Mouse (Mus musculus) gastrocnemius, adult 18-20 months (tissue): ENCODE data around the gene Rsph1. TPM values are rescaled to one million over a fixed set of nuclear protein-coding genes. Genes with fewer than 3 reads are reported as not detected.

ENCODE experiments used
- DNase-seq: peaks from one replicate; pipeline ENCODE4 v3.0.0; 2021; ENCODE audit warnings: low spot score
- total RNA-seq, 2 experiments: library from RNA; stranded (reverse); gene quantifications; 2 replicates each; pipeline ENCODE4 v1.2.3; 2021

Rsph1 gene
- total RNA-seq, 2 experiments from 2014 or later = 2.4 to 11.6 TPM

- peak; percentile 66 for DNase-seq
Measured at GRCm38 (mm10) chr17:31304895-31305775, 28.0 kb upstream of the Rsph1 start.

- DNase-seq = no peak
Measured at GRCm38 (mm10) chr17:31303401-31303800, 26.2 kb upstream of the Rsph1 start.

DNA sequence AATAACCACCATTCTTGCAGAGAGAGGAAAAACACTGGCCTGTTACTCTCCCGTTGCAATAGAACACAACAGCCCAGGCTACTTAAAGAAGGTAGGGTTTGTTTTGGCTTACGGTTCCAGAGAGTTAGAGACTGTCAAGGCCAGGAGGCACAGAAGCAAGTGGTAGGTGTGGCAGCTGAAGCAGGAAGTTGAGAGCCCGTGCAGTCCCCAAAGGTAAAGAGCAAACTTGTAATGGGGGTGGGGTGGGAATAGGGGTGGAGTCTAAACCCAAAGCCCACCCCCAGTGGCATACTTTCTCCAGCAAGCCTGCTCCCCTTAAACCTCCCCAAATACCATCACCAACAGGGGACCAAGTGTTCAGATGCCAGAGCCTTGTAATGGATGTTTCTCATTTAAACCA lies 23.6 kb upstream of the Rsph1 start:
- DNase-seq = no peak

- DNase-seq = no peak
Measured at GRCm38 (mm10) chr17:31299981-31300380, 22.8 kb upstream of the Rsph1 start.

- no peak for DNase-seq
Measured at GRCm38 (mm10) chr17:31298419-31299209, 21.4 kb upstream of the Rsph1 start.

DNA sequence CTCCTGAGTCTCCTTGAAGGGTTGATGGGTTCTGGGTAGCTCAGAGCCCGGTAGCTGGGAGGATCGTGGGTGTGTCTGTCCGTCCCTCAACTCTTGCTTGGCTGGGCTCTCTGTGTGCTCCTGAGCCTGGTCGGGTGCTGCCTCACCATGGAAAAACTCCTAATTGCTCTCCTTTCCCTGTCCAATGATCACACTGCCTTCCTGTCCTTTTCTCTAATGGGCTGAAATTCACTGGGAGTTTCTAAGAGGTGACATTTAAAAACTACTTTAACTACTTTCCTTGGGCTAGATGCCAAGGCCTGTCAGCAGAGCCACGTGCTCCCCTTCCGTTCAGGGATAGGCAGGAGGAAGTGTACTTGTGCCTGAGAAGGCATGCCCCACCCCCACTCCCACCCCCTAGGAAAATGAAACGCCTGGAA lies 20.3 kb upstream of the Rsph1 start:
- DNase-seq = peak; percentile 59

GRCm38 (mm10) chr17:31295892-31296781 lies 19.0 kb upstream of the Rsph1 start:
- DNase-seq = peak; percentile 79

- no peak for DNase-seq
Measured at GRCm38 (mm10) chr17:31295215-31295891, 18.2 kb upstream of the Rsph1 start.

DNA sequence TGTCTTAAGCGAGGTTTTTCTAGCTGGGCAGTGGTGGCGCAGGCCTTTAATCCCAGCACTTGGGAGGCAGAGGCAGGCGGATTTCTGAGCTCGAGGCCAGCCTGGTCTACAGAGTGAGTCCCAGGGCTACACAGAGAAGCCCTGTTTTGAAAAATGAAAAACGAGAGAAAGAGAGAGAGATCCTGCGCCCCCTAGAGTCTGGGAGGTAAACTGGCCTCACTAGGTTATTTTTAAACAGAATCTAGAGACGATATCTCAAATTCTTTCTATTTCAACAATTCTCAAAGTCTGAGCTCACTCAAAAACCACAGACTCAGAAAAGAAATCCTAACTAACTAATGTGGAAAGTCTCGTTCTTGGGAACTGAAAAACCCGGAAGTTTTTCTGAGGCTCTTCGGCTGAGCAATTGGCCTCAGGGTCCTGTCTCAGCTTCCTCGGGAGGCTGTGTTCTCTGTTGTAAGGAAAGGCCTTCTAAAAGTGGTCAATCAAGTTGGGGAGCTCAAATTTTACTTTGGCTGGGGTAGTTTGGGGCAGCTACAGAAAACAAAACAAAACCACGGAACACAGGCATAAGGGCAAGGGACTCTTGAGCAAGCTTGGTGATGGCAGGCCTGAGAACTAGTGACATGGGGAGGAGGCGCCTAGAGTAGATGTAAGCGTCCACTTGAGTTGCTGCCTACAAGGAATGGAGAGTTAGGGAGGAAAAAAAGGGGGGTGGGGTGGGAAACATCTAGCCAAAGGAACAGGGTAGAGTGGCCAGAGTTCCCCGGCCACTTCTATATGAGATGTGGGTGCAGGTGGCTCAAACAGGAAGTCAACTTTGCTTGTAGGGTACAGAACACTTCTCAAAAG lies 17.4 kb upstream of the Rsph1 start:
- DNase-seq = no peak

GRCm38 (mm10) chr17:31290859-31291258 lies 13.7 kb upstream of the Rsph1 start:
- no peak for DNase-seq

DNA sequence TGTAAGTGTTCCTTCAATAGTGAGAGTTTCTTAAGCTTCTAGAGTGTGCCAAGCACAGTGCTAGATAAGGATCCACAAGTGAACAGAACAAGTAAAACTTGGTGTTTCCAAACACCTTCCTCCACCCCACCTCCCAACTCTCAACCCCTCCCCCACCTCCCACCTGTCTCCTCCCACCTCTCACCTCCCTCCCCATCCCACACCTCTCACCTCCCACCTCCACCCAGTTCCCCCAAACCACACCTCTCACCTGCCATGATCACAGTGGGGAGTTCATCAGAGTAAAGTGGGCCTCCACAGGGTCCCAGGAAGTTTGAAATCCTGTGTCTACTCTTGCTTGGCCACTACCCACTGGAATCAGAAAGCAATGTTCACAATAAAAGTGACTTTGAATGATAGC lies 13.1 kb upstream of the Rsph1 start:
- no peak for DNase-seq

DNA sequence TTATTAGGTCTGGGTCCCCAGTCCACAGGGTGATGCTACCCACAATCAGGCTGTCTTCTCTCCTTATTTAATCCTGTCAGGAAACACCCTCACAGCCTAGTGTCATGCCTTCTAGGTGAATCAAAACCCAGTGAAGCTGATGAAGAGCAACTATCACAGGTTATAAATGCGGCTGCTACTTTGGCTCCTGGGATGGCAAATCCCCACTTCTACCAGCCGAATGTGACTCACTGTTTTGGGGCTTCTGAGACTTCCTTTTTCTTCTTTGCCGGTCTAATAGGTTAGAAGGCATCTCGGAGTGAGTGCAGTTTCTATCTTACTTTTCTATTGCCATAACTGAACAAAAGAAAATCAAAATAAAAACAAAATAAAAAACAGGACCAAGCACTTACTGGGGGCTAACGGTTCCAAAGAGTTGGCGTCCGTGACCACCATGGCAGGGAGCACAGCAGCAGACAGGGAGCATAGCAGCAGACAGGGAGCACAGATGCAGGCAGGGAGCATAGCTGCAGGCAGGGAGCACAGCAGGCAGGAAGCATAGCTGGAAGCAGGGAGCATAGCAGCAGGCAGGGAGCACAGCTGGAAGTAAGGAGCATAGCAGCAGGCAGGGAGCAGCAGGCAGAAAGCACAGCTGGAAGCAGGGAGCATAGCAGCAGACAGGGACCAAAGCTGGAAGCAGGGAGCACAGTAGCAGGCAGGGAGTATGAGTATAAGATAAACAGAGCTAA lies 12.0 kb upstream of the Rsph1 start:
- no peak for DNase-seq

- no peak for DNase-seq
Measured at GRCm38 (mm10) chr17:31287216-31287615, 10.0 kb upstream of the Rsph1 start.

DNA sequence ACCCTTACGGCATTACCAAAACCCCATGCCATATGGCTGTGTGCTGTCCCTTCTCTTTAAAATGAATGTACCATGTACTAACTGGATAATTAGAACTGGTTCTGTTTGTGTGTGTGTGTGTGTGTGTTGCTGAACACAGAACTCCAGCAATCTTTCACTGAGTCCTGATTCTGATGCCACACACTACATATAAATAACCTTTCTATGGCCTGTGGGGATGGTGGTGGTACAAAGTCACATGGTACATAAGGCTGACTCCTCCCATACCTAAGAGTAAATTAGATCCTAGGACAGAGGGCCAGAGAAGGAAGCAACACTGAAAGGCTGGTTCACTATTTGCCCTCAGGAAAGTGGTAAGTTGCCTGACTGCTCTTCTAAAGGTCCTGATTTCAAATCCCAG lies 9.3 kb upstream of the Rsph1 start, which contains the start of gene Slc37a1:
Slc37a1 (plus strand) TSS at position 301 of the 400 bp plus-strand sequence.
- no peak for DNase-seq

- DNase-seq = no peak
Measured at GRCm38 (mm10) chr17:31285867-31286266, 8.7 kb upstream of the Rsph1 start.

DNA sequence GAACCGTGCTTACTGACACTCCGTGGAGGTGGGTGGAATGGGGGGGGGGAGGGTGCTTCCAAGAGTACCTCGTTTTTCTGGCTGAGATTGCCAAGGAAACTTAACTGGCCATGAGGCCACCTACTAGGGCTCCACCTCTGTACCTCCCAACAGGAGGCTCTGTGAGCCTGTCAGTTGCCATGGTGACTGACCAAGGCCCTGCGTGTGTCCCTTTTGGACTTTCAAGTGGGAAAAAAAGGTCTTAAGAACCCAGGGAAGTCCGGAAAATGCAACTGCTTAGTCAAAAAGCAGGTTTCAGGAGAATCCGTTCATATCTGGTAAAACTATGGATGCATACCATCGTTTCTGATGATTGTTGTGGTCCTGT lies 5.5 kb upstream of the Rsph1 start:
- DNase-seq = no peak

DNA sequence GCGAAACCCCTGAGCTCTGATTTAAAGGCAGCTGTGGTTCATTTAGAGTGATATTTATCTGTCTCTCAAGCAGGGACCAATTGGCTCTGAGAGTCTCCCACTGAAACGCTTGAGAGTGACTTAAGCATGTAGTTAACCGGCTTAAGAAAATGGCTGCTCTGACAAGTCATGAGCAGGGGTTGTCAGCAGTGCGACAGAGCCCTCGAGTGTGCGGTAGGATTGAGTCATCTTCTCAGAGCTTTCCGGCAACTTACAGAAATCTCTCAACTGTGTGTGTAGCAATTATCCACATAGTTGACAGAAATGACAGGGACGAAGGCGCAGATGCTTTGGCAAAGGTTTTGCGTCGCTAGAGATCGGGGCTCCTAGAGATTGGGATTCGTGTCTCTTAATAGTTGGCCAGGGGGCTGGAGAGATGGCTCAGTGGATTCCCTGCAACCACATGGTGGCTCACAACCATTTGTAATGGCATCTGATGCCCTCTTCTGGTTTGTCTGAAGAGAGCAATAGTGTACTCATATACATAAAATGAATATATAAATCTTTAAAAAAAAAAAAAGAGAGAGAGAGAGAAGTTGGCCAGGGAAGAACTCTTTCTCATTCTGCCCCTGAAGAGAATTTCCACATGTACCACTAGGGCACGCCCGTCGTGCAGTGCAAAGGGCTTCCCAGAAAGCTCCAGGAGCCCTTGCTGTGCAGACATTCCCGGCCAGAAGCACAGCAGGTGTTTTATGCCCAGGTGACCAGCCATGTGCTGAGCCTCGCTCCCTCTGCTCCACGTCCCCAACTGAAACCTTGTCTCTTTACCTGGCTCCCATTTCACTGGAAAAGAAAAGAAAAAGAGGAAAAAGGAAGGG lies 4.9 kb upstream of the Rsph1 start:
- DNase-seq = no peak

DNA sequence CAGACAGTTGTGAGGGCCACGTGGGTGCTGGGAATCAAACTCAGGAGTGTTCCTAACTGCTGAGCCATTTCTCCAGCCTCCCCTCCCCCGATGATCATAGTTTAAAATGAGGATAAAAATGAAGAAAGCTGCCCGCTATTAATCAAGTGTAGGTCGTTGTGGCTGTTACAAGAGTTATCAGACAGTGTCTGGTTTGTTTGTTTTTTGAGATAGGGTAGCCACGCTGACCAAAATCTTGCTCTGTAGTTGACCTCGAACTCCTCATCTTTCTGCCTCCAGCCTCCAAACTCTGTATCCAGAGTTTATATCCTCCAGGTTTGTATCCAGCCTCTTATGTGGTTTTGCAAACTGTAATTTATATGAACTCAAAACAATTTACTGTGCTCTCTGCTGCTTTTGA lies 3.1 kb upstream of the Rsph1 start:
- DNase-seq = no peak
